Mouse (Mus musculus) heart, postnatal 4 days (tissue): ENCODE results near the gene Grap. TPM values are rescaled to one million over a fixed set of nuclear protein-coding genes. Genes with fewer than 3 reads are reported as not detected.
"Not testable (repeated sequence)": the region's sequence is repeated elsewhere in the genome, so short reads cannot be mapped to it uniquely, and the experiment has no call there.

Experiments
- DNase-seq: peaks from one replicate; pipeline ENCODE4 v3.0.0; 2021
- total RNA-seq, 2 experiments: library from RNA; stranded (reverse); gene quantifications; 2 replicates each; pipeline ENCODE4 v1.2.3; 2021

Gene Grap
- total RNA-seq = 10 to 100 TPM in 1 of 2 experiments, 1 to 10 TPM in 1; 8.8 to 10.4 TPM

- peak; percentile 31 for DNase-seq
Measured at GRCm38 (mm10) chr11:61652686-61653447, at the start of gene Grap. Gene Grap, plus strand, starts transcription at chr11:61653265.

GRCm38 (mm10) chr11:61608072-61608471 is 45.0 kb upstream of the Grap start:
- no peak for DNase-seq

- DNase-seq = no peak
Measured at GRCm38 (mm10) chr11:61611197-61611596, 41.9 kb upstream of the Grap start.

- DNase-seq = no peak
Measured at GRCm38 (mm10) chr11:61612116-61612635, 40.9 kb upstream of the Grap start.

- DNase-seq = no peak
Measured at GRCm38 (mm10) chr11:61614401-61614800, 38.7 kb upstream of the Grap start.

GRCm38 (mm10) chr11:61615686-61616522 is 37.2 kb upstream of the Grap start:
- DNase-seq = peak; percentile 39

GRCm38 (mm10) chr11:61616523-61617292 is 36.4 kb upstream of the Grap start:
- DNase-seq = peak; percentile 36

GRCm38 (mm10) chr11:61617293-61617975 is 35.6 kb upstream of the Grap start:
- DNase-seq = no peak

GRCm38 (mm10) chr11:61618131-61618530 is 34.9 kb upstream of the Grap start:
- DNase-seq = peak; percentile 49

- DNase-seq = no peak
Measured at GRCm38 (mm10) chr11:61618571-61618970, 34.5 kb upstream of the Grap start.

GRCm38 (mm10) chr11:61619356-61619755 is 33.7 kb upstream of the Grap start:
- DNase-seq = no peak

- peak; percentile 85 for DNase-seq
Measured at GRCm38 (mm10) chr11:61619791-61620241, 33.2 kb upstream of the Grap start.

- peak; percentile 92 for DNase-seq
Measured at GRCm38 (mm10) chr11:61620254-61620670, 32.8 kb upstream of the Grap start.

- DNase-seq = no peak
Measured at GRCm38 (mm10) chr11:61620762-61621161, 32.3 kb upstream of the Grap start.

GRCm38 (mm10) chr11:61625136-61625535 is 27.9 kb upstream of the Grap start:
- DNase-seq = no peak

- no peak for DNase-seq
Measured at GRCm38 (mm10) chr11:61626509-61626908, 26.6 kb upstream of the Grap start.

GRCm38 (mm10) chr11:61629621-61630020 is 23.4 kb upstream of the Grap start:
- no peak for DNase-seq

GRCm38 (mm10) chr11:61636309-61636708 is 16.8 kb upstream of the Grap start:
- DNase-seq = not testable (repeated sequence)

GRCm38 (mm10) chr11:61637413-61637812 is 15.7 kb upstream of the Grap start:
- DNase-seq = no peak

GRCm38 (mm10) chr11:61637856-61638255 is 15.2 kb upstream of the Grap start:
- DNase-seq = no peak

GRCm38 (mm10) chr11:61638764-61639536 is 14.1 kb upstream of the Grap start:
- DNase-seq = no peak
